Mouse (Mus musculus): ENCODE measurements around the gene Kcnh1. TPM values are rescaled to one million over a fixed set of nuclear protein-coding genes. Genes with fewer than 3 reads are reported as not detected.

Kcnh1 gene
- polyA plus RNA-seq, 1 experiment from 2014 or later: 0.50 TPM

- H3K9me3 ChIP-seq (replicated peaks): no peaks in the 10 kb centered on the region; the same call in 1 of the 2 replicates
- no peak overlapping the region for H3K27ac ChIP-seq (ENCODE audit: poor library complexity, severe bottlenecking)
- ATAC-seq (ENCODE audit: insufficient number of reproducible peaks, low FRiP score): no peak
- WGBS: 80% methylated on average over 4 of the region's 4 CpGs
- no peaks in the 10 kb centered on the region for H3K27me3 ChIP-seq (replicated peaks)
- H3K36me3 ChIP-seq: no peaks in the 10 kb centered on the region
- H3K4me2 ChIP-seq: no peak overlapping the region
- no peak overlapping the region for H3K4me3 ChIP-seq
- H3K4me1 ChIP-seq (replicated peaks): no peaks in the 10 kb centered on the region
- H3K9ac ChIP-seq: no peak overlapping the region
These were observed 214.6 kb downstream of the Kcnh1 start for GRCm38 (mm10) chr1:192405136-192405535.

- 69% methylated on average over 5 of the region's 5 CpGs for WGBS
- Histone ChIP-seq H3K27me3 (replicated peaks) (no peaks in the 10 kb centered on the region), H3K9ac (no peak overlapping the region), H3K4me1 (replicated peaks) (no peaks in the 10 kb centered on the region), H3K27ac (ENCODE audit: poor library complexity, severe bottlenecking) (no peak overlapping the region), H3K4me3 (no peak overlapping the region), H3K9me3 (replicated peaks) (no peaks in the 10 kb centered on the region; the same call in 1 of the 2 replicates), H3K36me3 (no peaks in the 10 kb centered on the region), H3K4me2 (no peak overlapping the region)
- no peak for ATAC-seq (ENCODE audit: insufficient number of reproducible peaks, low FRiP score)
These were observed 216.0 kb downstream of the Kcnh1 start for GRCm38 (mm10) chr1:192406589-192406988.

GRCm38 (mm10) chr1:192415813-192416212 is 225.2 kb downstream of the Kcnh1 start:
- Histone ChIP-seq H3K27ac (ENCODE audit: poor library complexity, severe bottlenecking) (no peak overlapping the region), H3K27me3 (replicated peaks) (no peaks in the 10 kb centered on the region), H3K4me2 (no peak overlapping the region), H3K4me1 (replicated peaks) (no peaks in the 10 kb centered on the region), H3K9ac (no peak overlapping the region; the same call in 1 of the 2 replicates), H3K4me3 (no peak overlapping the region), H3K9me3 (replicated peaks) (no peaks in the 10 kb centered on the region), H3K36me3 (no peaks in the 10 kb centered on the region)
- 60% methylated on average over 3 of the region's 3 CpGs for WGBS
- ATAC-seq (ENCODE audit: insufficient number of reproducible peaks, low FRiP score): no peak

- Histone ChIP-seq H3K4me3 (no peak overlapping the region), H3K36me3 (no peaks in the 10 kb centered on the region), H3K4me1 (replicated peaks) (no peaks in the 10 kb centered on the region)
These were observed 225.8 kb downstream of the Kcnh1 start for GRCm38 (mm10) chr1:192416241-192416821.

GRCm38 (mm10) chr1:192419176-192419575 is 228.6 kb downstream of the Kcnh1 start:
- Histone ChIP-seq H3K27ac (ENCODE audit: poor library complexity, severe bottlenecking) (no peak overlapping the region), H3K4me1 (replicated peaks) (no peaks in the 10 kb centered on the region), H3K9me3 (replicated peaks) (no peaks in the 10 kb centered on the region), H3K4me2 (no peak overlapping the region), H3K4me3 (no peak overlapping the region), H3K36me3 (no peaks in the 10 kb centered on the region), H3K27me3 (replicated peaks) (no peaks in the 10 kb centered on the region), H3K9ac (no peak overlapping the region)
- 70% methylated on average over 5 of the region's 5 CpGs for WGBS
- ATAC-seq (ENCODE audit: insufficient number of reproducible peaks, low FRiP score): no peak

More at GRCm38 (mm10) chr1:192416241-192416821, 225.8 kb downstream of the Kcnh1 start:
- H3K4me2 ChIP-seq: no peak overlapping the region
- H3K27ac ChIP-seq (ENCODE audit: poor library complexity, severe bottlenecking): no peak overlapping the region
- H3K9me3 ChIP-seq (replicated peaks): no peaks in the 10 kb centered on the region
- H3K27me3 ChIP-seq (replicated peaks): no peaks in the 10 kb centered on the region
- WGBS: 77% methylated on average over 9 of the region's 9 CpGs
- ATAC-seq (ENCODE audit: insufficient number of reproducible peaks, low FRiP score): no peak
- H3K9ac ChIP-seq: no peak overlapping the region; the same call in 1 of the 2 replicates

GRCm38 (mm10) chr1:192421377-192422166 is 231.0 kb downstream of the Kcnh1 start:
- no peak overlapping the region for H3K4me3 ChIP-seq
- no peak overlapping the region for H3K27ac ChIP-seq (ENCODE audit: poor library complexity, severe bottlenecking)
- H3K9me3 ChIP-seq (replicated peaks): no peaks in the 10 kb centered on the region
- no peaks in the 10 kb centered on the region for H3K36me3 ChIP-seq
- H3K4me1 ChIP-seq (replicated peaks): no peaks in the 10 kb centered on the region
- H3K9ac ChIP-seq: no peak overlapping the region
- WGBS: 73% methylated on average over 14 of the region's 14 CpGs
- H3K4me2 ChIP-seq: no peak overlapping the region
- ATAC-seq (ENCODE audit: insufficient number of reproducible peaks, low FRiP score): no peak
- H3K27me3 ChIP-seq (replicated peaks): peaks cover 4% of the 10 kb centered on the region; the same call in 1 of the 2 replicates

- no peaks in the 10 kb centered on the region for H3K36me3 ChIP-seq
- no peaks in the 10 kb centered on the region for H3K4me1 ChIP-seq (replicated peaks)
- no peak overlapping the region for H3K4me3 ChIP-seq
- no peak overlapping the region for H3K9ac ChIP-seq
- no peak for ATAC-seq (ENCODE audit: insufficient number of reproducible peaks, low FRiP score)
- H3K27ac ChIP-seq (ENCODE audit: poor library complexity, severe bottlenecking): no peak overlapping the region
- H3K9me3 ChIP-seq (replicated peaks): no peaks in the 10 kb centered on the region
- H3K27me3 ChIP-seq (replicated peaks): no peaks in the 10 kb centered on the region
- 80% methylated on average over 2 of the region's 2 CpGs for WGBS
- no peak overlapping the region for H3K4me2 ChIP-seq
These were observed 240.8 kb downstream of the Kcnh1 start for GRCm38 (mm10) chr1:192431423-192431822.

- Histone ChIP-seq H3K4me3 (no peak overlapping the region), H3K27ac (ENCODE audit: poor library complexity, severe bottlenecking) (no peak overlapping the region), H3K36me3 (no peaks in the 10 kb centered on the region), H3K4me2 (no peak overlapping the region), H3K4me1 (replicated peaks) (no peaks in the 10 kb centered on the region), H3K27me3 (replicated peaks) (peaks cover 4% of the 10 kb centered on the region; the same call in 1 of the 2 replicates), H3K9me3 (replicated peaks) (no peaks in the 10 kb centered on the region), H3K9ac (no peak overlapping the region)
- no peak for ATAC-seq (ENCODE audit: insufficient number of reproducible peaks, low FRiP score)
- WGBS: 81% methylated on average over 2 of the region's 2 CpGs
These were observed 244.9 kb downstream of the Kcnh1 start for GRCm38 (mm10) chr1:192435503-192435902.

- H3K27ac ChIP-seq (ENCODE audit: poor library complexity, severe bottlenecking): no peak overlapping the region
- peaks cover 16% of the 10 kb centered on the region for H3K27me3 ChIP-seq (replicated peaks)
- ATAC-seq (ENCODE audit: insufficient number of reproducible peaks, low FRiP score): no peak
- H3K9me3 ChIP-seq (replicated peaks): no peaks in the 10 kb centered on the region
- 69% methylated on average over 6 of the region's 6 CpGs for WGBS
- no peak overlapping the region for H3K9ac ChIP-seq
- no peak overlapping the region for H3K4me2 ChIP-seq
- peaks cover 2% of the 10 kb centered on the region; the same call in 1 of the 2 replicates for H3K4me1 ChIP-seq (replicated peaks)
- H3K36me3 ChIP-seq: no peaks in the 10 kb centered on the region
- H3K4me3 ChIP-seq: no peak overlapping the region
These were observed 248.7 kb downstream of the Kcnh1 start for GRCm38 (mm10) chr1:192439151-192439837.

- Histone ChIP-seq H3K4me1 (replicated peaks) (peaks cover 7% of the 10 kb centered on the region; the same call in 1 of the 2 replicates), H3K4me2 (no peak overlapping the region), H3K9me3 (replicated peaks) (no peaks in the 10 kb centered on the region), H3K36me3 (no peaks in the 10 kb centered on the region), H3K9ac (no peak overlapping the region), H3K4me3 (no peak overlapping the region), H3K27me3 (replicated peaks) (peaks cover 18% of the 10 kb centered on the region), H3K27ac (ENCODE audit: poor library complexity, severe bottlenecking) (no peak overlapping the region)
- no peak for ATAC-seq (ENCODE audit: insufficient number of reproducible peaks, low FRiP score)
- WGBS: 76% methylated on average over 5 of the region's 5 CpGs
These were observed 252.3 kb downstream of the Kcnh1 start for GRCm38 (mm10) chr1:192442772-192443445.
